Mouse (Mus musculus) thymus, postnatal 10 days (tissue): ENCODE data around the gene E130114P18Rik.
A peak's percentile ranks its signal among the peaks of the same experiment; 100 is the strongest.

Source experiments
- DNase-seq, 2 experiments: peaks; one replicate each; pipeline ENCODE4 v3.0.0; 2021; ENCODE audit warnings: low spot score in 2 of 2

The E130114P18Rik gene

GRCm38 (mm10) chr4:97777706-97778176, at the start of gene E130114P18Rik:
TSS of gene E130114P18Rik (minus strand) at chr4:97778078.
- peak in 1 of 2 experiments; percentile 18 for DNase-seq

GRCm38 (mm10) chr4:97827115-97827514, 49.2 kb upstream of the E130114P18Rik start:
- no peak for DNase-seq

DNA sequence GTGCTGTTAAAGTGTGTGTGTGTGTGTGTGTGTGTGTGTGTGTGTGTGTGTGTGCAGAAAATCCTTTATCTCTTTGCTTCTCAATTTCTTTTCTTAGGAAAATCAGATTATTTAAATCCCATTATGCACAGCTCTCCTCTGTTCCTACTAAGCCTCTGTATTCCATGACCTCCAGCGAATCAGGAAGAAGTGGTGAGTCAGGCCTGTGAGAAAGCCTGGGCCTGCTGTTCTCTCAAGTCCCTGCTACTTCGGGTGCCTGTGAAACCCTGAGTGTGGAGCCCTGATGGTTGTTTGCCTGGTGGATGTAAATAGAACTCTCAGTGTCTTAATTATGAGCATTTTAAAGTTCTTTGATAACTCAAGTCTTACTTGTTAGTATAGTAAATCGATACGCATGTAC, 48.0 kb upstream of the E130114P18Rik start:
- no peak for DNase-seq

- DNase-seq, result no peak
These were observed 47.6 kb upstream of the E130114P18Rik start for GRCm38 (mm10) chr4:97825432-97825831.

DNA sequence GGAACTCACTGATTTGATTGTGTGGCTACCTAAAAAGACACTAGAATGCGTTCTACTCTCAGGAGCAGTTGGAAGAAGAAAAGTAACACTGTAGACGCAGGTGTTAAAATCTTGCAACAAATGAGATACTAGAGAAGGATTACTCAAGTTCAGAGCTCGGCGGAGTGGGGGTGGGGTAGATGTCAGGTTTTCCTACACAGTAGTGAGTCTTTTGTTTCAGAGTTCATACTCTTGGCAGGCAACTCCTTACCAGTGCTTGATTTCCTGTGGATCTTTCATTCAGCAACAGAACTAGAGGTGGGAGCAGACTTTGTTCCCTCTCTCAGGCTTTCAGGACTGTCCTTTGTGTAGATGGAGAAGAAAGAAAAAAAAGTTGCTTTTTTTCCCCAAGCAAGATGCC, 46.6 kb upstream of the E130114P18Rik start:
- DNase-seq, result no peak

DNA sequence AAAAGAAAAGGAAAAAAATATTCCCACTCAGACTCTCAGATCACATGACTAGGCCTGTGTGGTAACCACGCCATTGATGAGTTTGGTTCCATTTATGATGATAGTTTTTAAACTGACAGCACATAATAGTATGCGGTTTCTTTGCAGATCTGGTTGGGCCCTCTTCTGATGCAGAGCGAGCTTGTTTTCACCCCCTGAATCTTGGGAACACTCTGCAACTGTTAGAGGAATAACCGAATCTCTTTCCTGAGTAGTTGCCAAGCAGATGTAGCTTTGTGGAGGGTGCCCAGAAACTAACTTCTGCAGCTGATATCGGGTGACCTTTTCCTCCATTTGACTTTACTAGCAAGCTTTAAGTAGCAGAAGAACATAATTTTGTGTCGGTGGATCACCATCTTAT, 45.6 kb upstream of the E130114P18Rik start:
- no peak for DNase-seq

DNA sequence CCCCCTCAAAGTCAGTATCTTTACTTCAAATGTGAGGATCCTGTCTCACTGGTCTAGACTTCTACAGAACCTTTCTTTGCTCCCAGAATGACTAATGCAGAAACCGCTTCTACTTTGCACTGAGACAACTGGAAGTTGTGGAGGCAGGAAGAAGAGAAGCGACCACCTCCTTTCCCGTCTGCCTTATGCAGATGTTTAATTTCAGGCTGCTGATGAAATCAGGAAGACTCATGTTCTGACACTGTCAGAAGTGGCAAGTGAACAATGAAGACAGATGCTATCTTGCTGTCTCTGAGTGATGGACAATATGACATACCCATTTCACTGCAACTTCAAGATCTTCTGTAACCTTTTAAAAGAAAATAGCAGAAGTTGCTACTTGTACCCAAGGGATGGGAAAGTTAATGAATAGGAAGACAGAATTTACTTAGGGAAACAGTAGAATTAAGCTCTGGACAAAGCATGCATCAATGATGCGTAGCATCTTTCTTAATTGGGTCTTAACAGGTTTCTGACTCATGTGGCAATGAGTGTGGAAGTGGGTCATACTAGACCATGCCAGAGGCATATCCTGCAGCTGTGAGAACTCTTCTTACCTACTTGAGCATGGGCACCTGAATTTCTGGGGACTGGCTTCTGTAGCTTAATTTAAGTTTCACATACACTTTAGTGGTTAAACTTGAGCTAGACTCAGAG, 43.8 kb upstream of the E130114P18Rik start:
- no peak for DNase-seq

DNA sequence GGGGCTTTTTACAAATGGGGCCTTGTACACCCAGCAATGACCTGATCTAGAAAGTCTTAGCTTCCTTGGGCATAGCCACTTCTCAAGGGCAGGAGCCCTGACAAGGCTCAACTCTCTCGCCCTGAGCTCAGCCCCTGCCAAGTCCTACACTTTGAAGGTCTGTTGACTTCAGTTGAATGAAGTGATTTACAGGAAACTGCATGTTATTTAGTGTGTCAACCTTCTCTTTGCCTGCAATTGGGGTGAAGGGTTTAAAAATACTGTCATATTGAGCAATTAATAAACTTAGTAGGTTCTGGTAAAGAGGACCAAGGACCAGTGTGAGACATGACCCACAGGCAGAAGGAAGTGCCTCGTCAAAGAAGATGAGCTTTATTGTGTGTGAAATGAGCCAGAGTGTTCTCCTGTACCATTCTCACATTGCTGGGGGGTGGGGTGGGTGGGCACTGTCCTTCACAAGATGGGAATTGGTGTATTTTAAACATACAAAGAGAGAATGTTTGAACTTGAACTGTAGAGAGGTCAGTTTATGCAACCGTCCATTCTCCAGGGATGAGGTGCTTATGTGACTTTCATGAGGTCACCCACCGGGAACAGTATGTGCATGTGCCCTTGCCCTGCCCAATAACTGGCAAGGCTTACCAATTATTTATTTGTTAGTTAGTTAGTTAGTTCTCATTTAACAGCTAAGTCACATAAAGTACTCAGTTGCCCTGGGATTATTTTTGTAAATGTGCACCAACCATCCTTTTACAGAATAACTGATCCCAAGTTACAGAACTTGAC, 42.8 kb upstream of the E130114P18Rik start:
- DNase-seq, result no peak

- DNase-seq, result no peak
These were observed 41.2 kb upstream of the E130114P18Rik start for GRCm38 (mm10) chr4:97819101-97819500.

DNA sequence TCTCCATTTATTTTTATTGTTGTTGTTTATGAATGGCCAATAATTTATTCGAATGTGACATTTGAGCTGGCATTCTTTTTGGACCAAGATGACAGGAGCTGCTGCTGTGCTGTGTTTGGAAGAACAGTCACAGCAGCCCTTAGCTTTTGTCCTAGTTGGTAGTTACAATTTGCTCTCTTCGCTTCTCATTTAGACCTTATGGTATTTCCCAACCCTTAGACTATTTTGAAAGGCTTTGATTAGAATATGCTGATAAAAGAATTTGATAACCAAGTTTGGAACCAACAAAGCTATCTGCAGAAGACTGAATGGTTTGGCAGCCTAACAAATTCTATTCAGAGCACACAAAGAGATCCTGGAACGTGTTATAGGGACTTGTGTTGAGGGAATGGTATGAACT, 40.6 kb upstream of the E130114P18Rik start:
- DNase-seq, result no peak

DNA sequence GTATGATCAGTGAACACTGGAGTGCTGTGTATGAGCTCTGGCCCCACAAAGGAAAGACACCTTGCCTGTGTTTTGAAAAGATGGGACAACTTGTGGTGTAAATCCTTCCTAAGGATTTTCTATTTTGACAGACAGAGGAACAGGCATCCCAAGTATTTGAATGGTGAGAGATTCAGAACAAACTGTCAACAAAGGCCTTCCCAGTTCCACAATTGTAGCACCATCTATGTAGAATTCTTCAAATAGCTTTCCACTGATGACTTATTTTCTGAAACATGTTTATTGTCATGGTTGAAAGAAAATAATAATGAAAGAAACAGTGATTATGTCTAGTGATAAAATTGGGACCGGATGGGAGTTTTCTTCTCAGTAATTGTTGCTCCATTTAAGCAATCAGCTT, 39.9 kb upstream of the E130114P18Rik start:
- DNase-seq, result no peak

- DNase-seq, result no peak
These were observed 38.9 kb upstream of the E130114P18Rik start for GRCm38 (mm10) chr4:97816753-97817152.

- no peak for DNase-seq
These were observed 38.1 kb upstream of the E130114P18Rik start for GRCm38 (mm10) chr4:97816001-97816400.

GRCm38 (mm10) chr4:97814515-97814914, 36.6 kb upstream of the E130114P18Rik start:
- no peak for DNase-seq

DNA sequence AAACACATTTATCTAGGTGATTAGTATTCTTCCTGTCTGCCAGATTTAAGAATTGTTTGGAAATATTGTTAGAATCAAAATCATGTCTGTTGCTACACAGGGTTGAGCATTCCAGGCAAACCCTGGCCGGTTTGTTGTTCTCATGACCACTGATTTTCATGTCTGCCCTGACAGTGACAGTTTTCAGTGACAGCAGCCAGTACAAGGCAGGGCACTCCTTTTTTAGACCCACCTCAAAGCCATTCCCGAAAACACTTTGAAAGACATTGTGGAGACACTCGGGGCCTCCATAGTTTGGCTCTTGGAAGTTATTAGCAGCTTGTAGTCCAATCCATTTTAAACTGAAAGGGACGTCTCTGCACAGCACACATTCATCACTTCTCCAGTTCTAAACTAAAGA, 36.1 kb upstream of the E130114P18Rik start:
- no peak for DNase-seq

DNA sequence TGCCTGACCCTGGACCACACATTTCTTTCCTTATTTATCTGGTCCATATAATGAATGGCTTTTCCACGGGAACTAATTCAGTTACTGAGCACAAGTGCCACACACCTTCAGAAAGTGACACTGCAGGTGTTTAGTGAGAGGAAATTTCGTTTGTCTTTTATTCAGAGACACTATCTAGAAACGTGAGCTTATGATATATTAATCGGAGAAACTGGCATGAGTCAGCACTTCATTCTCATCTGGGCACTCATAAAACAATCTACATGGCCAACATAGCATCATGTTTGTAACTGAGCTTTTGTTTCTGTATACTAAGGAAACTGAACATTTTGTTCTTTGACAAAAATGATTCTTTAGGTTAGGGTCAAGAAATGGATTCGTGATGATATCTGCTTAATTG, 35.2 kb upstream of the E130114P18Rik start:
- DNase-seq, result no peak

DNA sequence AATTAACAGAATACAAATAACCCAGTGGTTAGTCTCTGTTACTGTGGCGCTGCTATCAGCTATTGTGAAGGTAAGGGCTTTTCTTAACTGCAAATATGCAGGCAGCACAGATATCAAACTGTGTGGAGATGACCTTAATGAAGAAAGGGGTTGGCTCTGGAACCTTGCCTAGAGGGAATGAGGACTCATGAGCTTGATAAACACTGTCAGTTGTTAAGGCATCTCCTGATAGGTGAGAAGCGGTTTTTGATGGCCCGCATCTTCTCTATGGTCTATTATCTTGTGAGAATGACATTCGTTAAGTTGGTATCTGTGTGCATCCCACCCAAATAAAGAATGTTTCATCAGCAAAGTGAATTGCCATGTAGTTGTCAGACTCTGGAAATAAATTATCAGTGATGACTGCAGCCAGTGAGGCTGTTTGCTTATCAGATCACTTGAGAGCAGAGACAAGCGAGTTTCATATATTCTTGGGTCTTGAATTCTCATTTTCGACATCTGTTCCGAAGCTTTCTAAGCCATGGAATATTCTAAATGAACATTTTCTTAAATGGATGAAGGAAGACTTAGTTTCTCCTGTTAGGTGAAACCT, 32.6 kb upstream of the E130114P18Rik start:
- DNase-seq, result no peak

DNA sequence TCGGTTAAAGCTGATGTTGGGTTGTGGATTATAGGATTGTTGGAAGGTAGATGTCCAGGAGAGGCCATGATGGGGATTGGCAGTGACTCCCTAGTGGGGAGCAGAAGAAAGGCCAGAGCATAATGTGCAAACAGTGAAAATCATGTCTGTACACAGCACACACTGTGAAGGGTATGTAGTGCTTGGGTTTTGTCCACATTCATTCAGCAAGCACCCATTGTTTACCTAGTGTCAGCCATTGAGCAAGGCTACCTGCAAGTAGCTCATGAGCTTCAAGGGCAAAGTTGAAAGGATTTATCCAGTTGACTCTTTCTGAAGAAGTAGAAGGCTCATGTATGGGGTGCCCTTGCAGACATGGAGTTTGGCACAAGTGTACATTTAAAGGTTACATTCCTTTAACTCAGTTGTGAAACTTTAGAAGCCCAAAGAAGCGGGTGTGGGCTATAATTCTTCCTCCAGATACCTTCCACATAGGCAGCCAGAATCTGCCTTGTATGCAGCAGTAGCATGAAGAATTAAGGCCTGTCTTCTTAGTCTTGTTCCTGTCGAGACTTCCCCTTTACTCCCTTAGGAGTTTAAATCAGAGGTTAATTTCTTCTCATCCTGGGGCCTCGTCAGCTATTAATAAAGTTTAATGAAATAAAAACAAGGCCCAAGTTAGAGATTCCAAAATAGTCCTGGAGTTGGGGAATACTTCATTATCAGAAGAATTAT, 31.9 kb upstream of the E130114P18Rik start:
- DNase-seq, result no peak

GRCm38 (mm10) chr4:97808885-97809284, 31.0 kb upstream of the E130114P18Rik start:
- DNase-seq, result no peak

DNA sequence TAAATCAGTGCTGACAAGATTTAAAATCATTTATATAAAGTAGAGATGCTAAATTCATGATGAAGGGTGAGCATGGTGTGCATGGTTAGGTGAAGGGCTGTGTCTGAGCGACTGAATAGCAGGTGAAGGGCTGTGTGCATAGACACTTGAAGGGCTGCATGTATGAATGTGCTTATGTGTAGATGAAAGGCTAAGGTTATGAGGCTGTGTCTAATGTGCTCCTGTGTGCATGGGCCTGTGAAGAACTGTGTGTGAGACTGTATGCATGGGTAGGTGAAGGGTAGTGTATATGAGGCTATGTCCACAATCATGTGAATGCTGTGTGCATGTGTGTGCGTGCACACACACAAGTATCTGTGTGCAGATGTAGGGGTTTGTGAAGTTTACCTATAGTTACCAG, 29.0 kb upstream of the E130114P18Rik start:
- DNase-seq, result no peak

GRCm38 (mm10) chr4:97805896-97806808, 28.3 kb upstream of the E130114P18Rik start:
- no peak for DNase-seq
